Mouse (Mus musculus): ENCODE measurements around the gene Exog. TPM values are rescaled to one million over a fixed set of nuclear protein-coding genes. Genes with fewer than 3 reads are reported as not detected.

Exog gene
- polyA plus RNA-seq (2021; fragmentation: Nextera tagmentation), result 20.2 and 23.2 TPM in 2 replicates
- long read RNA-seq, experiment 1, transcript Exog-201 (6 exons, 3,832 nt), result major isoform, 137 of 244 reads
- long read RNA-seq, experiment 1, transcript Exog-204 (7 exons, 2,624 nt), result minor isoform, 20 of 244 reads
- long read RNA-seq, experiment 1, transcript Exog-202 (7 exons, 2,571 nt), result minor isoform, 61 of 244 reads
- long read RNA-seq, experiment 1, partial matches to known transcripts, result 9 of 244 reads
- long read RNA-seq, experiment 1, other reads (novel, unspliced or antisense), result 17 of 244 reads
- long read RNA-seq, experiment 2, transcript Exog-202 (7 exons, 2,571 nt), result minor isoform, 10 of 40 reads
- long read RNA-seq, experiment 2, transcript Exog-201 (6 exons, 3,832 nt), result major isoform, 18 of 40 reads
- long read RNA-seq, experiment 2, partial matches to known transcripts, result 3 of 40 reads
- long read RNA-seq, experiment 2, other reads (novel, unspliced or antisense), result 7 of 40 reads

DNA sequence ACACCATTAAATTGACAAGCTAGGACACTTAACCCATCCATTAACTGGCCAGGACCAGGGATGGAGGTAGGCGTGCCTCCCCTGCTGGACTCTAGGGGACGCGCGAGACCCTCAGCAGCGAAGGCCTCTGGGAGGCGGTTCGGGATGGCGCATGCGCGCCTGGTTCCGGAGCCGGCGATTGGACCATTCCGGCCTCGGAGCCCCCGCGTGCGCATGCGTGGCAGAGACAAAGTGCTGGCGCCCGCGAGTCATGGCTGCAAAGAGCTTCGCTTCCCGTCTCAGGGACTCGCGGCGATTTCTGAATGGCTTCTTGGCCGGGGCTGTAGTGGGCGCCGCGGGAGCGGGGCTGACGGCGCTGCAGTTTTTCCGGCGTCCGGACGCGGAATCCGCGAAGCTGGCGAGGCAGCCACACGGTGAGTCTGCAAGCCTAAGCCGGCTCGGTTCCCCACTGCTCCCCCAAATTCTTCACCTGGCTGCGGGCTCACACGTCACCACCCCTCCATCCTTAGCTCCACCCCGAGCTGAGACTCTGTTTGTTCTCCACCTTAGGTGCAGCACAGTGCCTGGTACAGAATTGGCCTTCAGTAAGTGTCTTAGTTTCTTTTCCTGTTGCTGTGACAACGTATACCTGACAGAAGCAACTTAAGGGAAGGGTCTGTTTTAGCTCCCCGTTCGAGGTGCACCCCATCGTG lies at the start of gene Exog:
Gene Exog (plus strand): TSS at position 206 of the 692 bp plus-strand sequence.

DNA sequence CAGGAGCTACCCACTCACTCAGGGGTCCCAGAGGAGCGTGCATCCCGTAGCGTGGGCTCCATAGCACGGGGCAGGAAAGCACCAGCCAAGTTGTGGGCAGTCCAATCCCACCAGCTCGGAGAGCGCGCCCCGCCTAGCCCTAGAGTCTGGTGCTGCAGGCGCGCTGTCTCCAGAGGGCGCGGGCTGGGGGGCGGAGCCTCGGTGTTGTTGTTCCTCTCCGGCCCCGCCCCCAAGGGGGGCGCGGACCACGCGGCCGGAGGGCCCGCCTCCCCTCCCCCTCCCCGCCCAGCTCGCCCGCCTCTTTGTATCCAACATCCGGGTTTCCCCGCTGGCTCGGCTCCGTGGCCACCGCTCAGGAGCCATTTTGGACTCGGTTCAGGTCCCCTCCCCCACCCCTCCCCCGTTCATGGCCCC lies 42.9 kb upstream of the Exog start, which contains the start of gene Acvr2b:
Gene Acvr2b (plus strand): TSS at position 318 of the 414 bp plus-strand sequence.

Other genes with a start within 250 kb of the Exog start
- not detected in 2 replicates for gene Slc22a13, start 235.8 kb upstream of the Exog start, polyA plus RNA-seq (2021; fragmentation: Nextera tagmentation)
- 2.8 and 4.3 TPM in 2 replicates for gene Oxsr1, start 122.5 kb upstream of the Exog start, polyA plus RNA-seq (2021; fragmentation: Nextera tagmentation)
- gene Acaa1a, start 105.3 kb upstream of the Exog start, polyA plus RNA-seq (2021; fragmentation: Nextera tagmentation), result 92.4 and 118 TPM in 2 replicates
- gene Myd88, start 103.5 kb upstream of the Exog start, polyA plus RNA-seq (2021; fragmentation: Nextera tagmentation), result 4.8 and 4.9 TPM in 2 replicates
- gene Xylb, start 87.6 kb upstream of the Exog start, polyA plus RNA-seq (2021; fragmentation: Nextera tagmentation), result 1.9 and 3.0 TPM in 2 replicates
- not detected in 2 replicates for gene Slc22a14, start 79.4 kb upstream of the Exog start, polyA plus RNA-seq (2021; fragmentation: Nextera tagmentation)
- 3.5 and 7.6 TPM in 2 replicates for gene Acvr2b, start 42.8 kb upstream of the Exog start, polyA plus RNA-seq (2021; fragmentation: Nextera tagmentation)
- gene Scn5a, start 134.1 kb downstream of the Exog start, polyA plus RNA-seq (2021; fragmentation: Nextera tagmentation), result 0.26 and 0.41 TPM in 2 replicates